Mouse (Mus musculus) heart, embryonic 10.5 days (tissue): ENCODE measurements at regions not wholly inside any gene's neighbourhood (a gene's known extent, or its start where the extent isn't known, plus 50 kb on each side); places are given as distances from the start of the nearest gene placed in this dataset.
"Not testable (repeated sequence)": the region's sequence is repeated elsewhere in the genome, so short reads cannot be mapped to it uniquely, and the experiment has no call there.

Experiments used
- DNase-seq: peaks from one replicate; pipeline ENCODE4 v3.0.0-alpha.2; 2017; ENCODE audit warnings: low spot score
- H3K27ac ChIP-seq: fragments of 300-500 bp; sonication (generic); 2 replicates; pipeline ENCODE4 v1.5.1; 2016; ENCODE audit warnings: mild to moderate bottlenecking
- H3K27me3 ChIP-seq: fragments of 300-500 bp; sonication (generic); 2 replicates; pipeline ENCODE4 v1.6.1; 2016; ENCODE audit warnings: mild to moderate bottlenecking; ENCODE audit not compliant: poor library complexity, insufficient read depth, severe bottlenecking
- H3K36me3 ChIP-seq: fragments of 300-500 bp; sonication (generic); 2 replicates; pipeline ENCODE4 v1.6.1; 2016; ENCODE audit warnings: mild to moderate bottlenecking, moderate library complexity
- H3K4me1 ChIP-seq: fragments of 300-500 bp; sonication (generic); 2 replicates; pipeline ENCODE4 v1.6.1; 2016; ENCODE audit warnings: mild to moderate bottlenecking
- H3K4me3 ChIP-seq: fragments of 300-500 bp; sonication (generic); 2 replicates; pipeline ENCODE4 v1.5.1; 2016; ENCODE audit warnings: mild to moderate bottlenecking, moderate library complexity
- H3K9me3 ChIP-seq: fragments of 300-500 bp; sonication (generic); 2 replicates; pipeline ENCODE4 v1.6.1; 2016; ENCODE audit warnings: mild to moderate bottlenecking, moderate library complexity
- WGBS: fragments of 180-500 bp; shearing (Covaris S2); methylation state at CpG from one replicate; pipeline ENCODE4 v1.1.7; 2016; 5-methylcytosine and 5-hydroxymethylcytosine counted together

DNA sequence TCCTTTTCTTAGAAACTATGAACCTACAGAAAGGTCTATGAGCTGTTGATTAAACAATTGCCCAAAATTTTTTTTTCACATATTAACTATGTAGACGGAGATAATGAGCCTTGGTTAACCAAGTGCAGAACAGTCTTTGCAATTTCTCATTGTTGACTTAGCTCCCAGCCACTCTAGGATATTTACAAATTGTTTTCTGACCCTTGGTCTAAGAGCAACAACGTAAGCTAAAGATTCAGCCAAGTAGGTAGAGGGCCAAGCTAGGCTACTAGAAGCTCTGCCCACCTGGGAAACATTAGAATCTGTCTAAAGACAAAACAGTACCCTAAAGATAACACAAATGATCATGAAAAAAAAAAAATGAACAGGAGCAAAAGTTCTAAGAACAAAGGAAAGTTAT, 67.5 kb upstream of the Map9 start:
- no peaks in the 10 kb centered on the region for H3K27me3 ChIP-seq
- 84% methylated on average over 2 of the region's 2 CpGs for WGBS
- H3K9me3 ChIP-seq: no peaks in the 10 kb centered on the region
- DNase-seq: no peak
- no peak overlapping the region for H3K27ac ChIP-seq
- H3K4me3 ChIP-seq: no peak overlapping the region
- no peaks in the 10 kb centered on the region for H3K4me1 ChIP-seq
- no peaks in the 10 kb centered on the region for H3K36me3 ChIP-seq

GRCm38 (mm10) chr3:82288996-82289395, 68.8 kb upstream of the Map9 start:
- Histone ChIP-seq H3K27ac (no peak overlapping the region), H3K4me3 (no peak overlapping the region), H3K4me1 (no peaks in the 10 kb centered on the region), H3K9me3 (no peaks in the 10 kb centered on the region), H3K36me3 (no peaks in the 10 kb centered on the region), H3K27me3 (no peaks in the 10 kb centered on the region)
- 77% methylated on average over 6 of the region's 6 CpGs for WGBS
- DNase-seq: no peak

- DNase-seq: no peak
- H3K9me3 ChIP-seq: no peaks in the 10 kb centered on the region
- no peaks in the 10 kb centered on the region for H3K36me3 ChIP-seq
- peaks cover 23% of the 10 kb centered on the region for H3K4me1 ChIP-seq
- no peak overlapping the region for H3K4me3 ChIP-seq
- H3K27ac ChIP-seq: no peak overlapping the region
- H3K27me3 ChIP-seq: no peaks in the 10 kb centered on the region
Observed at GRCm38 (mm10) chr3:82276977-82277714, 80.7 kb upstream of the Map9 start.

GRCm38 (mm10) chr3:82275822-82276203, 82.0 kb upstream of the Map9 start:
- Histone ChIP-seq H3K27ac (peak overlapping the region; percentile 64; the same call in 1 of the 2 replicates), H3K4me1 (peaks cover 23% of the 10 kb centered on the region), H3K27me3 (no peaks in the 10 kb centered on the region), H3K9me3 (no peaks in the 10 kb centered on the region), H3K4me3 (no peak overlapping the region), H3K36me3 (no peaks in the 10 kb centered on the region)
- 75% methylated on average over 4 of the region's 4 CpGs for WGBS
- DNase-seq: no peak

DNA sequence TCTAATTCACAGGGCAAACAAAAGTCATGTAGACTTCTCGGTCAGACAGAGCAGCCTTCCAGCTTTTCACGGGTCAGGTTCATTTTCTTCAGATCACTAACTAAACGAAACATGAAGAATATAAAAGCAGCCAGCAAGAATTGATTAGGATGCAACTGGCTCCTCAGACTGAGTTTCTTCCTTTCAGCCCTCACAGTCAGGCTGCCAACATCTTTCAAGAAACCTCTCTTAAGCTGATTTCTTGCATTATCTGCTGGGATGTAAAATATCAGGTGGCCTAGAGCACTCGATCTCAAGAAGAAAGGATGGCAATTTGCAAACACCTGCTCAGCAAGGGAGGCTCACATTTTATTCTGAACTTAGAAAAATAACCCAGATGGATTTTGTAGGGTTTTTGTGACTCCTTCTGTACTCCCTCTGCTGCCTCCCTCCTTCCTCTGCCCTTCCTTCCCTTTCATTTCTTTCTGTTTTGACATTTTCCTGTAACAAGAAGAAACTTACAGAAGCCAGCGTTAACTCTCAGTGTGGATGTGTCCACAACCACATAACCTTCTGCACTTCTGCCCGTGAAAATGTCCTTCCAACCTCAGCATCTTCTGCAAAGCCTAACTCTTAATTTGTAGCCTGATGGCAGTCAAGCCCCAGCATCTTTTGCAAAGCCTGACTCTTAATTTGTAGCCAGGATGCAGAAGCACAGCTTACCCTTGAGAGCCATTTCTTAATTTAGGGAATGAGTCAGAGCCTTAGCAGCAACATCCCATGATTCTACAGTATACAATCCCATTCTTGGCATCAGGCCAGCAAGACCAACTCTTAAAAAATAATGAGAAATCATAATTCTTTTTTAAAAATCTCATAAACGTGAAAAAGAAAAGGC, 82.7 kb upstream of the Map9 start:
- 38% methylated on average over 7 of the region's 7 CpGs for WGBS

DNA sequence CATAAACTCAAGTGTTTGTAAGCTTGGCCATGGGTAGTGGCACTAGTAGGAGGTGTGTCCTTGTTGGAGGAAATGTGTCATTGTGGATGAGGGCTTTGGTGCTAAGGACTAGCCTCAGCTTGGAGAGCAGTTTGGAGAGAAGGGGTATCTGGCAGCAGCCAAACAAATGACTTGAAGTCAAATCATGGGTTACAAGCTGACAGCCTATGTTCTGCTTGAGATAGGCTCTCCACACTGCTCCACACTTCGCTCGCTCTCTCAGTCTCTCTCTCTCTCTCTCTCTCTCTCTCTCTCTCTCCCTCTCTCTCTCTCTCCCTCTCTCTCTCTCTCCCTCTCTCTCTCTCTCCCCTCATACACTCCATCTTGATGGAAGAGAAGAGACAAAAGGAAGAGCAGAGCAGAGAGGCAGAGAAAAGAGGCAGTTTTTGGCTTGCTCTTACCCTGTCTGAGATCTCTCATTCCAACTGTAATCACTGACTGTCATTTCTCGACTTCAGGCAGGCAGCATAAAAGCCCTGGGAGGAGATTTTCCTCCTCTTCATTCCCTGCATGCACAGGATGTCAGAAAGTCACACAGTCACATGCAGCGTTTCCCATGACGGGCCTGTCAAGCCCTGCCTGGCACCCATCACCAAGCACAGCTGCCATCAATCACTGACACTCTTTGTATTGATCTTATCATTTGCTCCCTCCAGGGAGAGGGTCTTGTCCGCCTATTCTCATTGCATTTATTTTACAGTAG, 83.5 kb upstream of the Map9 start:
- Histone ChIP-seq H3K4me1 (peaks cover 23% of the 10 kb centered on the region), H3K4me3 (peak overlapping the region; percentile 15; the same call in 1 of the 2 replicates), H3K27me3 (no peaks in the 10 kb centered on the region), H3K27ac (peak overlapping the region; percentile 88), H3K36me3 (no peaks in the 10 kb centered on the region), H3K9me3 (no peaks in the 10 kb centered on the region)
- DNase-seq: peak; percentile 87
- 18% methylated on average over 6 of the region's 6 CpGs for WGBS

More for the DNA sequence above, 82.7 kb upstream of the Map9 start:
- no peaks in the 10 kb centered on the region for H3K27me3 ChIP-seq
- DNase-seq: no peak
- H3K4me1 ChIP-seq: peaks cover 23% of the 10 kb centered on the region
- peak overlapping the region; percentile 15; the same call in 1 of the 2 replicates for H3K4me3 ChIP-seq
- peak overlapping the region; percentile 88 for H3K27ac ChIP-seq
- H3K9me3 ChIP-seq: no peaks in the 10 kb centered on the region
- no peaks in the 10 kb centered on the region for H3K36me3 ChIP-seq

DNA sequence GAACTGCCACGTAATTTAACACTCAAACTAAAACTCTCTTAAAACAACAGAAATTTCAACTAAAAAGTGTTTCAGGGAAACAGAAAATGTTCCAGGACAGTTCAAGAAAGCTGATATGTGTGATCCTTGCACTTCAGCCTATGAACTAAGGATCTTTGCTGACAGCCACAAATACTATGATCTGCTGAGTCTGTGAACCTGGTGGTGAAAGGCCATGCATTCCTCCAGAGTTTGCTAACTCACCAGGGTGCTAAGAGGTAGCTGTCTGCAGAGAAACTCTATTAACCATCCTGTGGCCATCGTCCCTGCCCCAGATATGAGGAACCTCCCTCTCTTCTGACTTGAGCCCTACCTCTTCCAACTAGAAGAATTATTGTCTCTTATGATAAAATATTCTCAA, 84.3 kb upstream of the Map9 start:
- not testable (repeated sequence) for DNase-seq, H3K9me3 ChIP-seq, H3K4me3 ChIP-seq, H3K27me3 ChIP-seq, H3K36me3 ChIP-seq
- Histone ChIP-seq H3K4me1 (peaks cover 23% of the 10 kb centered on the region), H3K27ac (peak overlapping the region; percentile 88; the same call in 1 of the 2 replicates)
- WGBS: 58% methylated on average over 2 of the region's 2 CpGs

GRCm38 (mm10) chr3:82271965-82272364, 85.9 kb upstream of the Map9 start:
- no peak for DNase-seq
- Histone ChIP-seq H3K27me3 (no peaks in the 10 kb centered on the region), H3K4me1 (peaks cover 23% of the 10 kb centered on the region), H3K9me3 (no peaks in the 10 kb centered on the region), H3K27ac (no peak overlapping the region), H3K36me3 (no peaks in the 10 kb centered on the region), H3K4me3 (no peak overlapping the region)
- 93% methylated on average over 1 of the region's 1 CpGs for WGBS

DNA sequence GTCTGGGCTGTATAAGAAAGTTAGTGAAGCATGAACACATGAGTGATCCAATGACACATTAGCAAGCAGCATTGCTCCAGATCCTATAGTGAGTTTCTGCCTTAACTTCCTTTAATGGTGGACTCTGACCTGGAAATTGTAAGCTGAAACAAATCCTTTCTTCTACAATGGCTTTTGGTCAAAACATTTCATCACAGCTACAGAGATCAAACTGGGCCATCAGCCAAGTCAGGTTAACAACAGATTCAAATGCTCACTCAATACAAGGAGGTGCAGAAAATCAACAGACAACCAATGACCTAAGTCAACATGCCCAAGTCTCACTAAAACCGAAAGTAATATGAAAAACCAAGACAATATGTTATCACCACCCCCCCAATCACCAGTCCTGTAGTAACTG, 91.9 kb upstream of the Map9 start:
- no peaks in the 10 kb centered on the region for H3K9me3 ChIP-seq
- 87% methylated on average over 1 of the region's 1 CpGs for WGBS

DNA sequence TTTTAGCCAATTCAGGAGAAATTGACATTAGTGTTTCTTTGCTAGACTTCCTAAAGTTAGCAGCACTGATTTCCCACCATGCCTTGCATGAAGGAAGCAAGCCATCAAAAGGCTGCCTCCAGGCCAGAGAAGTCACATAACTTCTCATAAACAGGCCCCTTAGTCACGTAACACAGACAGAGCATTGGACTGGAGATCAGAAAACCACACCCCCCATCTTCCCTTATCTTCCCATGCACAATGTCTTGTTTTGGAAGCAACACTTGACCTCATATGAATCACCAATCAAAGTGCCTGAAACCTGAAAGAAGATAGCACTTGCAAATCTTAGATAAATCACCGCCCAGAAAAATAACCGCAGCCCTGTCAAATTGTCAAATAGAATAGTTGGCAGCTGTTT, 95.9 kb upstream of the Map9 start:
- H3K9me3 ChIP-seq: no peaks in the 10 kb centered on the region
- 46% methylated on average over 3 of the region's 3 CpGs for WGBS
- no peaks in the 10 kb centered on the region for H3K4me1 ChIP-seq
- no peaks in the 10 kb centered on the region for H3K36me3 ChIP-seq
- no peak overlapping the region for H3K4me3 ChIP-seq
- no peak overlapping the region for H3K27ac ChIP-seq
- no peak for DNase-seq
- H3K27me3 ChIP-seq: no peaks in the 10 kb centered on the region

More for the DNA sequence above, 91.9 kb upstream of the Map9 start:
- no peaks in the 10 kb centered on the region for H3K27me3 ChIP-seq
- H3K27ac ChIP-seq: no peak overlapping the region
- no peak overlapping the region for H3K4me3 ChIP-seq
- no peak for DNase-seq
- no peaks in the 10 kb centered on the region for H3K4me1 ChIP-seq
- H3K36me3 ChIP-seq: no peaks in the 10 kb centered on the region

GRCm38 (mm10) chr3:82259986-82260652, 97.7 kb upstream of the Map9 start:
- Histone ChIP-seq H3K27me3 (no peaks in the 10 kb centered on the region), H3K27ac (no peak overlapping the region), H3K36me3 (no peaks in the 10 kb centered on the region), H3K4me1 (no peaks in the 10 kb centered on the region), H3K4me3 (no peak overlapping the region), H3K9me3 (no peaks in the 10 kb centered on the region)
- no peak for DNase-seq
- 65% methylated on average over 4 of the region's 4 CpGs for WGBS

DNA sequence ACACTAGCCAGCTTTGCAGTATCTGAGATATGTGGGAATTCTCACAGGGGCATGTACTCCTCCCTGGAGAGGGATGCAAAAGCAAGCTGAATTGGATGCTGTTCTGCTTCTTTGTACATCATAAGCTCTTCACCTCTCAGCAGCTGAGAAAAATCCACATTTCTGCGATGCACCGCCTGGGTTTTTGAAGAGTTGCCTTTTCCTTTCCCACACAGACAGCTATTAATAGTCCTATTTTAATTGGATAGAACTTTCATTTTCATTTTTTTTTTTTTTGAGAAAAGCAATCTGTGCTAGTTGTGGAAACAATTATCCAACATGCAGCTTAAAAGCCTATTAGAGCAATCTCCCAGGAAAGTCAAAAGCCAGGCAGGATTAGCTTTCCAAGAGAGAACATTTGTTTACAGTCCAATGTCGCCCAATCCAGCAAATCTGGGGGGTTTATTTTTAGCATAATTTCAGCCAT, 105.2 kb upstream of the Gucy1a1 start:
- WGBS: 74% methylated on average over 3 of the region's 3 CpGs
- no peaks in the 10 kb centered on the region for H3K4me1 ChIP-seq
- no peak overlapping the region for H3K4me3 ChIP-seq
- no peak overlapping the region for H3K27ac ChIP-seq
- H3K36me3 ChIP-seq: 0 out of 2 replicates have a peak, but pooled peaks cover 2% of the 10 kb centered on the region
- no peaks in the 10 kb centered on the region for H3K9me3 ChIP-seq
- no peaks in the 10 kb centered on the region for H3K27me3 ChIP-seq
- no peak for DNase-seq
